Mouse (Mus musculus) R1 (cell line): Measurements from ENCODE around the gene Specc1l.
A peak's percentile ranks its signal among the peaks of the same experiment; 100 is the strongest.
"Not testable (repeated sequence)": the region's sequence is repeated elsewhere in the genome, so short reads cannot be mapped to it uniquely, and the experiment has no call there.

Experiments used
- DNase-seq: peaks from one replicate; pipeline ENCODE4 v3.0.0-alpha.2; 2018; ENCODE audit warnings: low read depth, low spot score

The Specc1l gene

GRCm38 (mm10) chr10:75315756-75316155, 103.9 kb downstream of the Specc1l start:
- no peak for DNase-seq

- DNase-seq, result peak; percentile 44
Observed at GRCm38 (mm10) chr10:75316472-75316871, 104.6 kb downstream of the Specc1l start.

- DNase-seq, result no peak
Observed at GRCm38 (mm10) chr10:75316872-75316907, 104.8 kb downstream of the Specc1l start, which contains the start of gene Adora2a. Adora2a (plus strand) TSS chr10:75316877.

- DNase-seq, result peak; percentile 69
Observed at GRCm38 (mm10) chr10:75316908-75317761, 105.3 kb downstream of the Specc1l start.

- DNase-seq, result no peak
Observed at GRCm38 (mm10) chr10:75318206-75318605, 106.3 kb downstream of the Specc1l start.

GRCm38 (mm10) chr10:75320321-75320720, 108.4 kb downstream of the Specc1l start:
- no peak for DNase-seq

- DNase-seq, result no peak
Observed at GRCm38 (mm10) chr10:75322966-75323365, 111.1 kb downstream of the Specc1l start.

- DNase-seq, result no peak
Observed at GRCm38 (mm10) chr10:75323986-75324385, 112.1 kb downstream of the Specc1l start.

- no peak for DNase-seq
Observed at GRCm38 (mm10) chr10:75324391-75324790, 112.5 kb downstream of the Specc1l start.

- DNase-seq, result no peak
Observed at GRCm38 (mm10) chr10:75325821-75326220, 113.9 kb downstream of the Specc1l start.

GRCm38 (mm10) chr10:75326553-75326952, 114.7 kb downstream of the Specc1l start:
- DNase-seq, result no peak

GRCm38 (mm10) chr10:75327081-75327480, 115.2 kb downstream of the Specc1l start:
- no peak for DNase-seq

- DNase-seq, result no peak
Observed at GRCm38 (mm10) chr10:75328201-75328704, 116.4 kb downstream of the Specc1l start.

- DNase-seq, result no peak
Observed at GRCm38 (mm10) chr10:75332268-75332667, 120.4 kb downstream of the Specc1l start.

GRCm38 (mm10) chr10:75333176-75333776, 121.4 kb downstream of the Specc1l start:
- peak; percentile 13 for DNase-seq

- DNase-seq, result no peak
Observed at GRCm38 (mm10) chr10:75334175-75334574, 122.3 kb downstream of the Specc1l start.

GRCm38 (mm10) chr10:75335075-75335474, 123.2 kb downstream of the Specc1l start:
- no peak for DNase-seq

- no peak for DNase-seq
Observed at GRCm38 (mm10) chr10:75337231-75337630, 125.4 kb downstream of the Specc1l start.

GRCm38 (mm10) chr10:75338852-75339251, 127.0 kb downstream of the Specc1l start:
- no peak for DNase-seq

- no peak for DNase-seq
Observed at GRCm38 (mm10) chr10:75339377-75339776, 127.5 kb downstream of the Specc1l start.

- DNase-seq, result peak; percentile 73
Observed at GRCm38 (mm10) chr10:75341936-75342335, 130.1 kb downstream of the Specc1l start.

GRCm38 (mm10) chr10:75344563-75344962, 132.7 kb downstream of the Specc1l start:
- DNase-seq, result not testable (repeated sequence)

GRCm38 (mm10) chr10:75345265-75345664, 133.4 kb downstream of the Specc1l start:
- no peak for DNase-seq
